Mouse (Mus musculus) left cerebral cortex, postnatal 36 days (tissue): ENCODE data around the gene Pfkfb3. TPM values are rescaled to one million over a fixed set of nuclear protein-coding genes. Genes with fewer than 3 reads are reported as not detected.
A peak's percentile ranks its signal among the peaks of the same experiment; 100 is the strongest.
"Not testable (repeated sequence)": the region's sequence is repeated elsewhere in the genome, so short reads cannot be mapped to it uniquely, and the experiment has no call there.

ENCODE experiments used
- DNase-seq, 2 experiments: peaks; one replicate each; pipeline ENCODE4 v3.0.0; 2021 to 2022; ENCODE audit warnings: low spot score in 2 of 2, mixed read lengths in 1 of 2
- intact Hi-C: fragments of 180-260 bp; cut with DNase I; formaldehyde crosslinking; loops from one replicate; pipeline ENCODE4 v1.15.1; 2025
- total RNA-seq, 2 experiments: library from RNA; stranded (reverse); gene quantifications; 2 replicates each; pipeline ENCODE4 v1.2.3; 2021

The Pfkfb3 gene
- total RNA-seq, 2 experiments from 2014 or later, result 25.0 to 32.4 TPM

DNA sequence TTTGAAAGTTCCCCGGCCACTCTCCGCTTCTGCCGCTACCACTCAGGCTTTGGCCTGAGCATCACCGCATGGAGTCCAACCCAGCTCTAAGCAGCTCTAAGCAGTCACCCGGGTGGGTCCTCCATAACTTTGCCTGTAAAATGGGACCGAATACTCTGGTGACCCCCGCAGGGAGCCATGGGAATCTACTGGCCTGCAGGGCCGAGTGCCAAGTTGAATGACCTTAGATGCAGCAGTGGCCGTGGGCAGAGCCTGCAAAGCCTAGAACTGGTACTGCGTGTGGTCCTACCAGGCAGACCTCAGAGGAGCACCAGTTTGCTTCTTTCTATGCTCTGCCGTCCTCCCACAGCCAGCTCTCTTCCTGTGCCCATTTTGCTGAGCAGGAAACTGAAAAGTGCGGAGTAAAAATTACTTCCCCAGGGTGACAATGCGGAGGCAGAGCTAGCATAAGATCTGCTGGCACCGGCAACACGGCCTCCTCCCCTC is 868 bp downstream of the Pfkfb3 start:
- intact Hi-C loops, result no loop called here
- DNase-seq, result no peak

DNA sequence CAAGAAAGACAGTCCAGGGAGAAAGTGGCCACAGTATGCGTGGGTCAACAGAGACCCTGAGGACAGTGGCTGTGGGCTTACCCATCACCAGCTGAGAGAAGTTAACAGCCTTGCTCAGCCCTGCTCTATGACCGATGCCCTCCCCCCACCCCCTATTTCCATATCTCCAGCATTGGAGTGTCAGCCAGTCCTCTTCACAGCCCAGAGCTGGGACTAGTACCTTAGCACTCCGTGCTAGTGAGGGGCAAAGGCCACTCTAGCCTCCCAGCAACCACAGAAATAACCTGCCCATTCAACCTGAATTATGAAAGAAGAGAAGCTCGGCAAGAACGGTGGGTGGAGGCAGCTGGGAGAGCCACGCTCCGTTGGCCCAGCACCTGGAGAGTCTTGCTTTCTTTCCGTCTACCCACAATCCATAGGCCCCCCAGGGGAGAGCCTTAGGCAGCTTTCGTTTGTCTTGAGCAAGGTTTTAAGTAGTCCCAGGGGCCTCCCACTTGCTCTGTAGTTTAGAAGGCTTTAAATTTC is 1.5 kb downstream of the Pfkfb3 start:
- DNase-seq, result no peak
- intact Hi-C loops, result no loop called here

DNA sequence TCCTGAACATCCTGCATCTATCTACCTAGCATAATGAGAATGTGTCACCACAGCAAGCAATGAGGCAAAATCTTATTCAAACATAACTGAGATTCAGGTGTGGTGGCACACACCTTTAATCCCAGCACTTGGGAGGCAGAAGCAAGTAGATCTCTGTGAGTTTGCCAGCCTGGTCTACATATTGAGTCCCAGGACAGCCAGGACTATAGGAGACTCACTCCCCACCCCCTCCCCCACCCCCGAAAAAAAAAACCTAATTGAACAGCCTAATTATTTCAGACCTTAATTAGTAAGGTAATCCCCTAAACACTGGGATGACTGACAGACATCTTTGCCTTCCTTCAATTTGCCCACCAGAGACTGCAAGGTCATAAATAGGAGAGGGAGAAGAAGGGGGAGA is 2.2 kb downstream of the Pfkfb3 start:
- no peak for DNase-seq
- intact Hi-C loops, result no loop called here

DNA sequence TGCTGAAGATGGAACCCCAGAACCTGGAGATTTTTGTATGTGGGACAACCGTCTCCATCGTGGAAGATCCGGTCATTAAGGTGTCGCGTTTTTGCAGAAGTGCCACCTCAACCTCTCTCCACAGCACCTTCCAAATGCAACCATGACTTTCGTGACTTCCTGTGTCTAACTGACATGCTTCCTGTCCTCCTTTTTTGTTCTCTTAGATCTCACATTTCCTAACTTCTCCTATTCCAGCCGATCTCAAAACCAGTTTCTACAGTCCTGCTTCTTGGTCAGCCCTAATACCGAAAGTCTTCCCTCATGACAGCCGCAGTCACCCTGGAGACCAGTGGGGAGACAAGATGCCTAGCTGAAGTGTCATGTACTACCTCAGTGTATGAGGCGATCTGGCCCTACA is 5.4 kb downstream of the Pfkfb3 start:
- DNase-seq, result no peak
- intact Hi-C loops, result no loop called here

DNA sequence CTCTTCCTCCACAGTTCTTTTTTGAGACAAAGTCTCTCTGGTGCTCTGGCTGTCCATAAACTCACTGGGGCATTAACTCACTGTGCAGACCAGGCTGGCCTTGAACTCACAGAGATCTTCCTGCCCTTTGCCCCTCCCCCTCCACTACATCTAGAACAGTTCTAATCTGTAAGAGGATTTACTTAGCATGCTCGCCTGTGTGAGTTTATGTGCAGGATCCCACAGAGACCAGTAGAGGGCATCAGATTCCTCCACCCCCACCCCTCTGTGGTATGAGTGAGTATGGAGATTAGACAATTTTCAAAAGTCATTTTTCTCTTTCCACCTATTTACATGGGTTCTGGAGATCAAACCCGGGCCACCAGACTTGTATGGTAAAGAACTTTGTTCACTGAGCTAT is 6.3 kb downstream of the Pfkfb3 start:
- DNase-seq, result no peak
- intact Hi-C loops, result no loop called here

DNA sequence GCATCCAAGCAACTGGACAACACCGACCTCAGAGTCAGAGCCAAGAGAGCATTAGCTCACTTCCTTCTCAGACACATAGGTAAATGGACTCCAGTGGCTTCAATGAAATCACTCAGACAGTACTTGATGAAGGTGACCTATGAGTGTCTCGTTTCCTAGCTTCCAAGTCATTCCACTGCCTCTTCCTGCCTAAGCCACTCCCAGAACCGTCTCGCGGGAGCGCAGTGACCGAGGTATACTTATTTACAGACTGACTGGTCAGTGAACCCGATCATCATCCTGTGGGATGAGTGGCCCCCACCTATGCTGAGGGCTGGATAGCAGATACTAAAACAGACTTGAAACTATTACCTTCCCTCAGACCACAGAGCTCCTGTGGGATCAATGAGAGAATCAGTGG is 7.8 kb downstream of the Pfkfb3 start:
- DNase-seq, result no peak
- intact Hi-C loops, result no loop called here

DNA sequence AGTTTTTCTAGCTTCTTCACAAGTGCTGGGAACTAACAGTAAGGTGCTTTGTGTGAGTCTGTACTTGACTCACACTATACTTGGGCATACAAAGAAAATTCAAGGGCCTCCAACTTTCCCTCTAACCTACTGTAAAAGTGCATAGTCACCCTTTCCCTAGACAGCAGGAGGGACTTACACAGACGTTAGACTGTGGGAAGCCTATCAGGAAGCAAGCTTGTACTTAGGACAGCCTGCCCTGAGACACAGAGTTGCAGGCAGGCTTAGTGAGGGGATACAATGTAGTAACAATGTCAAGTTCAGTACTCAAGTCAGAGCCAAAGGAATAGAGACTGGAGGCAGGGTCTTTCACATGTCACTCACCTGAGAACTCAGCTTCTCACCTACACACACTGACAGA is 8.5 kb downstream of the Pfkfb3 start:
- intact Hi-C loops, result no loop called here

DNA sequence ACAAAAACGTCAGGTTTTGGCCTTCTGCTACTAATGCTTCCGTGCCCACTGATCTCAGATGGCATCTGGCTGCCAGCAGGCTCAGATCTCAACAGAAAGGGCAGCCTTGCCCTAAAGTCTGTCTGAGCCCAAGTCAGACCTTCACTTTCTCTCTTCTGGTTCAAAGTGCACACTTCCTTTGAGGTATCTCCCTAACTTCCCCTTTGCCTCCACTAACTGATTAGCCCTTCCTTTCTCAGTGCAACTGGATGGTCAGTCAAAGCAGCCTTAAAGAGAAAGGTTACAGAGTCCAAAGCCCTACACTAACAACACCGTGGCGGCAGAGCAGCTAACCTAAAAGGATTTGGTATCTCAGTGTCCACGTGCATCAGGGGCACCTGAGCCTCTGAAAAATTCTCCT is 9.5 kb downstream of the Pfkfb3 start:
- intact Hi-C loops, result no loop called here
- no peak for DNase-seq

More for the DNA sequence above, 8.5 kb downstream of the Pfkfb3 start:
- DNase-seq, result no peak

DNA sequence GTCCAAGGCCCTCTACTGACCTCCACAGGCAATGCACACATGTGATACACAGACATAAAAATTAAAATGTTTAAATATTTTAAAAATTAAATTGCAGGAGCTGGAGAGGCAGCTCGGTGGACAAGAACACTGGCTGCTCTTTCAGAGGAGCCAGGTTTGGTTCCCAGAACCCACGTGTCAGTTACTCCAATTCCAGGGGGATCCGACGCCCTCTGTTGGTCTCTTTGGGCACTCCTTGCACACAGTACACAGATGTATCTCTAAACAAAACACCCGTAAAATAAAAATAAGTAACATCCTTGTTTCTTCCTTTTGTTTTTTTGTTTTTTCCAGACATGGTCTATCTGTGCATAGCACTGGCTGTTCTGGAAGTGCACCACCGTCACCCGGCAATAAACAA is 10.7 kb downstream of the Pfkfb3 start:
- DNase-seq, result no peak
- intact Hi-C loops, result no loop called here

DNA sequence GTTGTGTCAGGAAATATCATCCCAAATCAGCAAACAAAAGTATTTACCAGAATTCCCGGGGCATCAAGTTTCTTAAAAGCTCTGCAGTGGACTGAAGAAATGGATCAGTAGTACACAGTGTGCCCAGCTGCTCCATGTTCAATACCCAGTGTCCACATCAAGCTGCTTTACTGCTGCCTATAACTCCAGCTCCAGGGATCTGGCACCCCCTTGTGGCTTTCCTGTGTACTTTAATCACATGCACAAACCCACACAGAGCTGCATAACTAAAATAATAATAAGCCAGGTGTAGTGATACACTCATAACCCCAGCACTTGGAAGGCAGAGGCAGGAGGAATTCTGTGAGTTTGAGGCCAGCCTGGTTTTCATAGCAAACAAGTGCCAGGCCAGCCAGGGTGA is 11.2 kb downstream of the Pfkfb3 start:
- peak; percentile 53 to 64 for DNase-seq
- intact Hi-C loops, result loop anchor here (1.0 kb wide), 1 partner anchor 211 kb away; no protein-coding TSS in a partner anchor

DNA sequence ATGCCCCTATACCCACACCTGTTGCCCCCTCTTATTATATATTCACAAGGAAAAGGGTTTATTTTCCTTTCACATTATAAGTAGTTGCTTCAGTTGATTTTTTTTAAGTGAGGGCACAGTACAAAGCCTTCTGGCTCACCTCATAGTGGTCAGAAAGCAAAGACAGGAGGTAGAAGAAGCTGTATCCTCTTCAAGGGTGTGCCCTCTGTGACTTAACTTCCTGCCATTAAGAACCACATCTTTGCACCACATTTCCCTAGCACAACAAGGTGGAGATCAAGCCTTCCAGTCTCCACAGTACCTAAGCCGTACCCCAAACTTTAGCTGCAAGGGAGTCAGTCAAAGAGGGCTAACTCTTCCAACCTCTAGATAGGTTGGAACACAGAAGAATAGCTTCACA is 11.8 kb downstream of the Pfkfb3 start:
- intact Hi-C loops, result loop anchor here (1.0 kb wide), 1 partner anchor 211 kb away; no protein-coding TSS in a partner anchor
- DNase-seq, result no peak

DNA sequence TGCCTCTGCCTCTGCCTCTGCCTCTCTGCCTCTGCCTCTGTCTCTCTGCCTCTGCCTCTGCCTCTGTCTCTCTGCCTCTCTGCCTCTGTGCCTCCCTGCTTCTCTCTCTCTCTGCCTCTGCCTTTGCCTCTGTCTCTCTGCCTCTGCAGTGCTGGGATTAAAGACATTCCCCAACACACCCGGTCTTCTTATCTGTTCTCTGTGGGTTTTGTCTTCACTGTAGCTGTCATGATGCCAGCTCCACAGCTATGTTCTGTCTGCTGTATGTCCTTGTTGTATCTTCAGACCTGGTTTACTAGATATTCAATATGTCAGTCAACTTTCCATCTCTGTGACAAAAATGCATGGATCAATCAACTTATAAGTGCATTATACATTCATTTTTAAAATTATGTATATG is 12.3 kb downstream of the Pfkfb3 start:
- DNase-seq, intact Hi-C loops: not testable (repeated sequence)

DNA sequence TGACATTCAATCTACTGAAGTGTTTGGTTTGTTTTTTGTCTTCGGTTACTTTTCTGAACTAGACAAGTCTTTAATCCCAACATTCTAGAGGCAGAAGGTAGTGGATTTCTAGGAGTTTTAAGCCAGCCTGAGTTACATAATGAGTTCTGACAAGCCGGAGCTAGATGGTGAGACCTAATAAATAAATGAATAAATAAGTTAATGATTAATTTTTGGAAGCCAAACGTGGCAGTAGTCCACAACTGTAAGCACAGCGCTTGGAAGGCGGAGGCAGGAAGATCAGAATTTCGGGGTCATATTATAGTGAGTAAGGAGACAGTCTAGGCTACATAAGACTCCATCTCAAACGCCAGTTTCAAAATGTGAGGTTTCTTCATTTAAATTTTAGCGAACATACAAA is 17.9 kb downstream of the Pfkfb3 start:
- DNase-seq, result no peak
- intact Hi-C loops, result loop anchor here (5.0 kb wide), 1 partner anchor 34 kb away; no protein-coding TSS in a partner anchor

DNA sequence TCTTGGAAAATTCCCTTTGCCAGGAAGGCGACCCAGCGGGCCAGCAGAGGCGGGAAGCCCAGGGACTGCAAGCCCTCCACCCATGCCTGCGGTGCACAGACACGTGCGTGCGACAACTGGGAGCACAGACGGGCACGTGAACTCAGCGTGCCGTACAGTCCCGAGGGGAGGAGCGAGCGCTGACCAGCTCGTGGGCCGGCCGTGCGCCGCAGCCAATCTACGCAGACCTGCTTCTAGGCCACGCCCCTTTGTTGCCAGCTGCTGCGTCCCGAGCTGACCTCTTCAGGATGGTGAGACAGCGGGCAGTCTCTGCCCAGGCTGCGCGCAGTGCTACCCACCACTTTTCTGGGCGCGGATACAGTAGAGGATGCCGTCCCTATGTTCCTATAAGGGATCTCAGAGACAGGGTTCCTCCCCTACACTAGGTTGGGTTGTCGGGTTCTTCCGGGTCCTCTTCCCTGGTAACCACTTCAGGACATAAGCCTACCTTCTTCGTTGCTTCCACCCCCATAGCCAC is 18.4 kb downstream of the Pfkfb3 start:
- intact Hi-C loops, result loop anchor here (5.0 kb wide), 1 partner anchor 33 kb away; no protein-coding TSS in a partner anchor
- DNase-seq, result peak; percentile 87 to 90

DNA sequence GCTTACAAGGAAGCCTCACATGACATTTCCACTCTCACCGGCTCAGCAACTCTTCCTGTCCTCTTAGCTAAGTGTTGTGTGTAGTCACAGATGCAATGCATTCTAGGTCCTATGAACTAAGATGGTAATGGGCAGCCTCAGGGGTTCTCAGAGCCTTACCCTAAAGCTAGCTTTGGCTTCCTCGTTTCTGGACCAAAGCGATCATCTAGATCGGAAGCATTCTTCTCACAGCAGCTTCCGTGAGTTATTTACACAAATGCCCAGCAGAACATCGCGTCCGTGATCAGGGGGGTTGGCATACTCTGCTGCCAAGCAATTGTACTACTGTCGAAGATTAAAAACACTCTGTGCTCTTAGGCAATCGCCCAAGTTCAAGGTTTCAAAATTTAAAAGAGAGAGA is 19.1 kb downstream of the Pfkfb3 start:
- intact Hi-C loops, result loop anchor here (5.0 kb wide), 1 partner anchor 33 kb away; no protein-coding TSS in a partner anchor
- DNase-seq, result no peak

DNA sequence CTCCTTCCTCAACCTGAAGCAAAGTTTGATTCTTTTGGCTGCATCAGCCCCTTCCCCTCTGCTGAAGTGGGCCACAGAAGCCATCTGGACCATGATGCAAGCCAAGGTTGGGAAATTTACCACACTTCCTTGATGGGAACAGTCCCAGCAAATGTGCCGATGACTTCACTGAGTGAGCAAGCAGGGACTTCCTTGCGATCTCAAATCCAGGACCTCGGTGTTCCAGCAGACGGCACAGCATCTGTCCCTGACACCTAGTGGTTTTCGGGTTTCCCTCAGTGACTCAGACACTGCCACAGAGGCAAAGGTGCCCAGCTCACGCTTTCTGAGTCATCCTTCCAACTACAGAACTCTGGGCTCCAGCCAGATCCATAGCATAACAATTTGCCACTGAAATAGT is 23.8 kb downstream of the Pfkfb3 start:
- peak; percentile 74 to 78 for DNase-seq
- intact Hi-C loops, result no loop called here

DNA sequence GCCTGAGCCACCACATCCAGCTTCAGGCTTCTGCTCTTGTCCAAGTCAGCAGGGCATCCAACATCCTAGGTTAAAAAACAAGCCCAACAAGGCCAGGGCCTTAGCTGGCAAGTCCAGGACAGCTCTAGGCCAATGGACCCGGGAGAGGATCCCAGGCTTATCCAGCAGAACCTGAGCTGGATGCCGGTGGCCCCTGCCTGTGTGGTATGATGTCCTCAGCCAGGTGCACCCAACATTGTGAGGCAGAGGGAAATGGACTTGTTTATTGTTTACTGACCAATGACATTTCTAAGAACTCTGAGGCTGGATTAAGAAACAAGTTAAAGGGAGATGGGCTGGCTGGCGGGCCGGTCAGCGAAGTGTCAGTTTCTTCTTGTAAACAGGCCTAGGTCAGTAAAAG is 27.8 kb downstream of the Pfkfb3 start:
- no peak for DNase-seq
- intact Hi-C loops, result no loop called here

DNA sequence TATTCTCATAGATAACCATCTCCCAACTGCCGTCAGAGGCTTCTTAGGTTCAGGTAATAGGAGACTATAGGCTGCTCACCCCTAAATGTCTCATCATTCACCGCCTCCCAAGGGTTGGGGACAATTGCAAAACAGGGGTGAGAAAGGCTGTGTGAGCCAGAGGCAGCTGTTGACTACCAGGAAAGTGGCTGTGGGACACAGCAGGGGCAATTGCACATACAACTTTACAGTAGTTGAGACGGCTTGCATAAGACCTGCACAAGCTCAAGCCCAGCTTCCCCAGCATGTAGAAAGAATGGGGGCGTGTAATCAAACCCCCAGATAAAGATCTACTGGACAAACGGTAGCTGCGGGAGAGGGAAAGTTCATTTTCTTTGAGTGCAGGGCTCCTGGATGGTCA is 29.1 kb downstream of the Pfkfb3 start:
- intact Hi-C loops, result no loop called here
- DNase-seq, result no peak

DNA sequence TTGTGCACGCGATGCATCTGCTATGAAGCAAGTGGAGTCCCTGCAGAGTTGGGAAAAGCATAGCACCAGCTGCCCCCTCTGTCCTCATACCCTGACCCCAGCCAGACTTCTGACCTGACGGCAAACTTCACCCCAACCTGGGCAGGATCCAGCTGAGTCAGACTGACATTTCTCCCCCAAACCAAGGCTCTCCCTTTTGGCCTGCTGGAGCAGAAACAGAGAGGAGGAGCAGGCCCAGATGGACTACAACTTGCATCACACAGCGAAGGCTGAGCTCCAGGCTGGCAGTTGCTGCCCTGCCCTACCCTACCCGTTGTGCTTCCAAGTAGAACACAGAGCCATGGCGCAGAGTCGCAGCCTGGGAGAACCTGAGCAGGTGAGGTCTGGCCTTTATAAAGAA is 32.1 kb downstream of the Pfkfb3 start:
- intact Hi-C loops, result no loop called here
- DNase-seq, result no peak

DNA sequence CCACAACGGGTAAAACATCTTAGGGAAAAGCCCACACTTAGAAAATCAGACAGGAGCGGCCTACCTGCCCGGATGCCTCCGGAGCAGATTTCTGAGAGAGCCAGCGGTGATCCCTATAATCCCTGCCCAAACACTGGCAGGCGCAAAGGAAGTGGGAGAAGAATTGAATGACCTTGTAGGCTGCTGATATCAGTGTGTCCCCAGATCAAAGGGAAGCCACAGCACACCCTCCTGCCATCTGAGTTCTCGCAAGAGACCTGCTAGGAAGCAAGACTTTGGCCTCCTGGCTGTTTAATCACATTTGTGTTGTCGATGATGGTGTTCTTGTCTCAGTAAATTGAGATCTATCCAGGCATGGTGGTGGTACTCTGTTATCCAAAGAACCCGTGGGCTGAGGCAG is 33.1 kb downstream of the Pfkfb3 start:
- no peak for DNase-seq
- intact Hi-C loops, result no loop called here

DNA sequence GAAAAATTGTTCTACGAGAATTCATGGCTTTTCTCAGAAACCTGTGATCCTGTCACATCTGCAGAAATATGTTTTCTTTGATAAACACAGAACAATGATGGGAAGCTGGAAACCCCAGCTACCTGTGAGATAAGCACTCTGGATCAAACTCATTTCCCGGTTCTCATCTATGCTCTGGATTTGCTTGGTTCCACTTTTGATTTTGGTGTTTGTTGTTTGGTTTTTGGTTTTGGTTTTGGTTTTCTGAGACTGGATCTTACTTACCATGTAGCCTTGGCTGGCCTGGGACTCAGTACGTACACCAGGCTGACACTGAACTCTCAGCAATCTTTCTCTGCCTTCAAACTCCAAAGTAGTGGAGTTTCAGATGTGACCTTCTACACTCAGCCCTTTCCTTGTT is 38.0 kb downstream of the Pfkfb3 start:
- no peak for DNase-seq
- intact Hi-C loops, result no loop called here
